Mouse (Mus musculus): ENCODE measurements at regions not wholly inside any gene's neighbourhood (a gene's known extent, or its start where the extent isn't known, plus 50 kb on each side); places are given as distances from the start of the nearest gene placed in this dataset.

DNA sequence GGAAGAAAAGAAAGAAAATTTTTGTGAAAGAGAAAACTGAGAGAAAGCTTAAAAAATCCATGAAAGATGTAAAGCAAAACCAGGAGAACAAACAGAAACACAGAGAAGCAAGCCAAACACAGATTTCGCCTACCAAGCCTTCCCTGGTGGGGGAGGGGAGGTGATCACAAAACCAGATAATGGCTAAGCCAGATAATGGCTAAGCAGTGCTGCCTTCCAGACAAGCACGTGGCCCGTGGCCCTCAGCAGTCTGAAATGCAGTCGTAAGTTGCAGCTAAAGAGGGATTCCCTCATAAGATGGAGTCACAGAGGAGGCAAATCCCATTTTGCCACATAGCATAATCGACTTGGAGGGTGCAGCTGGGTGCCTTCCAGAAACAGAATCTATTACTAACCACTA is 179.0 kb upstream of the Car8 start:
- ATAC-seq (ENCODE audit: low FRiP score, low TSS enrichment) (no peak), DNase-seq (ENCODE audit: low spot score) (no peak)
- TF ChIP-seq EP300 (optimal IDR thresholded peaks at IDR 0.05): no peak
- TF ChIP-seq CTCF (IDR thresholded peaks at IDR 0.05; ENCODE audit: low read depth): no peak
- Histone ChIP-seq H3K9ac (ENCODE audit: low read length) (no peak overlapping the region), H3K4me3 (ENCODE audit: low read depth, low read length) (no peak overlapping the region), H3K27ac (replicated peaks) (no peak overlapping the region), H3K9me3 (ENCODE audit: control insufficient read depth, low read length) (no peaks in the 10 kb centered on the region), H3K4me1 (replicated peaks; ENCODE audit: control insufficient read depth, insufficient read depth) (no peaks in the 10 kb centered on the region), H3K4me2 (replicated peaks; ENCODE audit: low read depth) (no peak overlapping the region), H3K27me3 (ENCODE audit: control insufficient read depth, insufficient read depth, low read length) (no peaks in the 10 kb centered on the region), H3K36me3 (ENCODE audit: control insufficient read depth, insufficient read depth, low read length) (no peaks in the 10 kb centered on the region)
- 35% methylated on average over 5 of the region's 5 CpGs for WGBS

GRCm38 (mm10) chr4:8413307-8413706 is 174.5 kb upstream of the Car8 start:
- Histone ChIP-seq H3K27ac (replicated peaks) (no peak overlapping the region), H3K27me3 (ENCODE audit: control insufficient read depth, insufficient read depth, low read length) (no peaks in the 10 kb centered on the region), H3K4me3 (ENCODE audit: low read depth, low read length) (no peak overlapping the region), H3K36me3 (ENCODE audit: control insufficient read depth, insufficient read depth, low read length) (no peaks in the 10 kb centered on the region), H3K4me1 (replicated peaks; ENCODE audit: control insufficient read depth, insufficient read depth) (no peaks in the 10 kb centered on the region), H3K9me3 (ENCODE audit: control insufficient read depth, low read length) (no peaks in the 10 kb centered on the region), H3K9ac (ENCODE audit: low read length) (no peak overlapping the region), H3K4me2 (replicated peaks; ENCODE audit: low read depth) (no peak overlapping the region)
- ATAC-seq (ENCODE audit: low FRiP score, low TSS enrichment) (no peak), DNase-seq (ENCODE audit: low spot score) (no peak)
- TF ChIP-seq EP300 (optimal IDR thresholded peaks at IDR 0.05): no peak
- TF ChIP-seq CTCF (IDR thresholded peaks at IDR 0.05; ENCODE audit: low read depth): no peak

GRCm38 (mm10) chr4:8400069-8400468 is 161.2 kb upstream of the Car8 start:
- H3K4me2 ChIP-seq (replicated peaks; ENCODE audit: low read depth): no peak overlapping the region
- H3K9me3 ChIP-seq (ENCODE audit: control insufficient read depth, low read length): no peaks in the 10 kb centered on the region
- H3K36me3 ChIP-seq (ENCODE audit: control insufficient read depth, insufficient read depth, low read length): no peaks in the 10 kb centered on the region
- WGBS: 73% methylated on average over 2 of the region's 2 CpGs
- H3K27ac ChIP-seq (replicated peaks): no peak overlapping the region
- no peak overlapping the region for H3K4me3 ChIP-seq (ENCODE audit: low read depth, low read length)
- H3K9ac ChIP-seq (ENCODE audit: low read length): no peak overlapping the region
- no peaks in the 10 kb centered on the region for H3K4me1 ChIP-seq (replicated peaks; ENCODE audit: control insufficient read depth, insufficient read depth)
- H3K27me3 ChIP-seq (ENCODE audit: control insufficient read depth, insufficient read depth, low read length): no peaks in the 10 kb centered on the region
- ATAC-seq (ENCODE audit: low FRiP score, low TSS enrichment) (no peak), DNase-seq (ENCODE audit: low spot score) (no peak)
- no peak for TF ChIP-seq EP300 (optimal IDR thresholded peaks at IDR 0.05)

- Histone ChIP-seq H3K27ac (replicated peaks) (no peak overlapping the region), H3K9ac (ENCODE audit: low read length) (no peak overlapping the region), H3K4me2 (replicated peaks; ENCODE audit: low read depth) (no peak overlapping the region), H3K4me1 (replicated peaks; ENCODE audit: control insufficient read depth, insufficient read depth) (no peaks in the 10 kb centered on the region), H3K4me3 (ENCODE audit: low read depth, low read length) (no peak overlapping the region), H3K9me3 (ENCODE audit: control insufficient read depth, low read length) (no peaks in the 10 kb centered on the region), H3K36me3 (ENCODE audit: control insufficient read depth, insufficient read depth, low read length) (no peaks in the 10 kb centered on the region), H3K27me3 (ENCODE audit: control insufficient read depth, insufficient read depth, low read length) (no peaks in the 10 kb centered on the region)
- 62% methylated on average over 1 of the region's 1 CpGs for WGBS
- TF ChIP-seq EP300 (optimal IDR thresholded peaks at IDR 0.05) (no peak), CTCF (IDR thresholded peaks at IDR 0.05; ENCODE audit: low read depth) (no peak)
- DNase-seq (ENCODE audit: low spot score): no peak
- no peak for ATAC-seq (ENCODE audit: low FRiP score, low TSS enrichment)
Observed at GRCm38 (mm10) chr4:8399430-8399829, 160.6 kb upstream of the Car8 start.

- no peaks in the 10 kb centered on the region for H3K27me3 ChIP-seq (ENCODE audit: control insufficient read depth, insufficient read depth, low read length)
- ATAC-seq (ENCODE audit: low FRiP score, low TSS enrichment): no peak
- WGBS: 45% methylated on average over 4 of the region's 4 CpGs
- H3K4me3 ChIP-seq (ENCODE audit: low read depth, low read length): no peak overlapping the region
- H3K9ac ChIP-seq (ENCODE audit: low read length): no peak overlapping the region
- no peaks in the 10 kb centered on the region for H3K4me1 ChIP-seq (replicated peaks; ENCODE audit: control insufficient read depth, insufficient read depth)
- no peaks in the 10 kb centered on the region for H3K9me3 ChIP-seq (ENCODE audit: control insufficient read depth, low read length)
- no peak for TF ChIP-seq CTCF (IDR thresholded peaks at IDR 0.05; ENCODE audit: low read depth)
- no peak overlapping the region for H3K27ac ChIP-seq (replicated peaks)
- no peak overlapping the region for H3K4me2 ChIP-seq (replicated peaks; ENCODE audit: low read depth)
- no peak for DNase-seq (ENCODE audit: low spot score)
- no peaks in the 10 kb centered on the region for H3K36me3 ChIP-seq (ENCODE audit: control insufficient read depth, insufficient read depth, low read length)
Observed at GRCm38 (mm10) chr4:8398969-8399368, 160.1 kb upstream of the Car8 start.

- ATAC-seq (ENCODE audit: low FRiP score, low TSS enrichment): no peak
- H3K4me1 ChIP-seq (replicated peaks; ENCODE audit: control insufficient read depth, insufficient read depth): no peaks in the 10 kb centered on the region
- H3K27ac ChIP-seq (replicated peaks): no peak overlapping the region
- no peaks in the 10 kb centered on the region for H3K9me3 ChIP-seq (ENCODE audit: control insufficient read depth, low read length)
- no peak for TF ChIP-seq EP300 (optimal IDR thresholded peaks at IDR 0.05)
- no peak for TF ChIP-seq CTCF (IDR thresholded peaks at IDR 0.05; ENCODE audit: low read depth)
- DNase-seq (ENCODE audit: low spot score): no peak
- H3K4me2 ChIP-seq (replicated peaks; ENCODE audit: low read depth): no peak overlapping the region
- 86% methylated on average over 11 of the region's 11 CpGs for WGBS
- no peaks in the 10 kb centered on the region for H3K36me3 ChIP-seq (ENCODE audit: control insufficient read depth, insufficient read depth, low read length)
- no peak overlapping the region for H3K9ac ChIP-seq (ENCODE audit: low read length)
- no peaks in the 10 kb centered on the region for H3K27me3 ChIP-seq (ENCODE audit: control insufficient read depth, insufficient read depth, low read length)
- H3K4me3 ChIP-seq (ENCODE audit: low read depth, low read length): no peak overlapping the region
Observed at GRCm38 (mm10) chr4:8383162-8383561, 144.3 kb upstream of the Car8 start.

DNA sequence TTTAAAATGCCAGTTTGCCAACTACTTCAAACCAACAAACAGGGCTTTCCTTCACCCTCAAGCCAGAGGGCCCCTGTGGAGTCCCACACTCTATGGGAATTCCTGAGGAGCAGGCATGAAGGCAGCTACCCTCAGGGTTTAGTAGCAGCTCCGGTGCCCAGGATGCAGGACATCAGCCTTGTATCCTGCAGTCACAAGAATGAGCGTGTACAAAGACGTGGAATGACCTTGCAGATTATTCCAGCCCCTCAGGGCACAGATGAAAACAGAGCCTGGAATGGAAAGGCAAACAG is 143.2 kb upstream of the Car8 start:
- no peak overlapping the region for H3K4me2 ChIP-seq (replicated peaks; ENCODE audit: low read depth)
- no peak for TF ChIP-seq EP300 (optimal IDR thresholded peaks at IDR 0.05)
- TF ChIP-seq CTCF (IDR thresholded peaks at IDR 0.05; ENCODE audit: low read depth): no peak
- no peak overlapping the region for H3K9ac ChIP-seq (ENCODE audit: low read length)
- no peaks in the 10 kb centered on the region for H3K4me1 ChIP-seq (replicated peaks; ENCODE audit: control insufficient read depth, insufficient read depth)
- WGBS: 76% methylated on average over 3 of the region's 3 CpGs
- no peaks in the 10 kb centered on the region for H3K27me3 ChIP-seq (ENCODE audit: control insufficient read depth, insufficient read depth, low read length)
- ATAC-seq (ENCODE audit: low FRiP score, low TSS enrichment) (no peak), DNase-seq (ENCODE audit: low spot score) (no peak)
- no peaks in the 10 kb centered on the region for H3K36me3 ChIP-seq (ENCODE audit: control insufficient read depth, insufficient read depth, low read length)
- no peaks in the 10 kb centered on the region for H3K9me3 ChIP-seq (ENCODE audit: control insufficient read depth, low read length)
- no peak overlapping the region for H3K4me3 ChIP-seq (ENCODE audit: low read depth, low read length)
- no peak overlapping the region for H3K27ac ChIP-seq (replicated peaks)

Data from stomach, postnatal 0 days (tissue).